Comparison of ENCODE assay signal across 7 mouse cellular contexts in the genomic region with DNA sequence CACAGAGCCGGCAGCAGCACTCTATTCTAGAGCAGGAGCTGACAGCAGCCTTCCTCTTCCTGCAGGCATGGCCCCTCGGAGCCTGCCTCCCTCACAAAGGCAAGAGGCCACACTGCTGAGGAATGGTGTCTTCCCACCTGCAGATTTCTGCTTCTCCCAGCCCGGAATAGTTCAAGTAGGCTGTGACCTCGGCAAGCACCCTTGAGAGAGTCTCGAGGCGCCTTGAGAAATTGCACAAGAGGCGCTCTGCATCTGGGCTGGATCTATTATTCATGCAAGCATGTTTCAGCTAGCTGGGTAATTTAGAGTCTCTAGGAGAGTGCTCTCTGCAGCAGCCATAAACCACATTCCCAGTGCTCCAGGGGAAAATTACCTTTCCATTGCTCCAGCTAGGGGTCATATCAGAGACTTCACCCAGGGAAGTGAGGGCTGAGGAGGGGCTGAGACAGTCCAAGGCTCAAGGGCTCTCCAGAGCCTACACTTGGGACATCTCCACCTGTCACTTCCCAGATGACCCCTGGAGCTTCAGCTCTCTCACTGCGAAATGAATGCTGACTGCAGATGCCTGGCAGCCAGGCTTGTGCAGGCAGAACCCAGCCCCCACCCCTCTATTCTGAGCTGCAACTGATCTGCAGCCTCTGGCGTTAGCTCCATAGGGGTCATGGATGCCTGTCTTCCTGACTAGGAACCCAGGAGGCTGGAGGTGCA.
DNase-seq lines count a peak whose midpoint lies in the region; ATAC-seq lines count a peak whose summit lies in the region.

No protein-coding gene starts in this region.

- WGBS in embryonic facial prominence, embryonic 15.5 days = 3% methylated on average over 9 of the region's 9 CpGs
- 8% methylated on average over 9 of the region's 9 CpGs for WGBS in stomach, embryonic 15.5 days

- H3K9ac ChIP-seq in embryonic facial prominence, embryonic 15.5 days = no peak overlapping the region
- H3K9ac ChIP-seq in stomach, embryonic 15.5 days = no peak overlapping the region

- H3K27ac ChIP-seq in embryonic facial prominence, embryonic 15.5 days (replicated peaks) = peak overlapping the region; percentile 63; the same call in 1 of the 2 replicates
- H3K27ac ChIP-seq in stomach, embryonic 15.5 days = no peak overlapping the region; the same call in 1 of the 2 replicates

- H3K4me1 ChIP-seq in embryonic facial prominence, embryonic 15.5 days = peaks cover 18% of the 10 kb centered on the region
- peaks cover 2% of the 10 kb centered on the region; the same call in 1 of the 2 replicates for H3K4me1 ChIP-seq in stomach, embryonic 15.5 days

- H3K9me3 ChIP-seq in embryonic facial prominence, embryonic 15.5 days (replicated peaks) = 0 out of 2 replicates have a peak, but pooled peaks cover 3% of the 10 kb centered on the region
- no peaks in the 10 kb centered on the region for H3K9me3 ChIP-seq in stomach, embryonic 15.5 days

- no peaks in the 10 kb centered on the region for H3K27me3 ChIP-seq in embryonic facial prominence, embryonic 15.5 days
- H3K27me3 ChIP-seq in stomach, embryonic 15.5 days (replicated peaks) = no peaks in the 10 kb centered on the region

- peak; percentile 14 for DNase-seq in thymus, postnatal 4 days
- DNase-seq in thymus, postnatal 10 days (ENCODE audit: low spot score in 2 of 2) = no peak
- DNase-seq in kidney, postnatal 10 days = peak; percentile 16
- DNase-seq in mesoderm, embryonic 11.5 days (ENCODE audit: low read depth, low spot score) = peak; percentile 48
- no peak for DNase-seq in testis, postnatal 14 days (ENCODE audit: low spot score)

- peak overlapping the region; percentile 40 for H3K4me2 ChIP-seq in embryonic facial prominence, embryonic 15.5 days (replicated peaks)
- peak overlapping the region; percentile 32; the same call in 1 of the 2 replicates for H3K4me2 ChIP-seq in stomach, embryonic 15.5 days

- no peaks in the 10 kb centered on the region for H3K36me3 ChIP-seq in embryonic facial prominence, embryonic 15.5 days
- no peaks in the 10 kb centered on the region for H3K36me3 ChIP-seq in stomach, embryonic 15.5 days

- no peak overlapping the region for H3K4me3 ChIP-seq in embryonic facial prominence, embryonic 15.5 days (replicated peaks)
- no peak overlapping the region for H3K4me3 ChIP-seq in stomach, embryonic 15.5 days (replicated peaks)

- ATAC-seq in embryonic facial prominence, embryonic 15.5 days (ENCODE audit: insufficient number of reproducible peaks, low FRiP score, low TSS enrichment, low read depth) = peak; percentile 61
- ATAC-seq in stomach, embryonic 15.5 days (ENCODE audit: insufficient read depth, low FRiP score, low read depth) = peak; percentile 35; the same call in 1 of the 2 replicates

Comparison
In these comparisons a context has a peak if more than half of its experiments do, and no peak if none do; other contexts are left out.
1. DNase-seq: peak in thymus, postnatal 4 days (single experiment), kidney, postnatal 10 days (single experiment) and mesoderm, embryonic 11.5 days (single experiment); none in thymus, postnatal 10 days (0 of 2) and testis, postnatal 14 days (single experiment).